Mouse (Mus musculus) forebrain, embryonic 14.5 days (tissue): ENCODE measurements around the gene Zfp316. TPM values are rescaled to one million over a fixed set of nuclear protein-coding genes. Genes with fewer than 3 reads are reported as not detected.

ENCODE experiments used
- ATAC-seq: fragments of 200-750 bp; cut with Nextera tagmentation; 2 replicates; pipeline ENCODE4 v1.8.0; 2017; ENCODE audit warnings: mild to moderate bottlenecking, moderate library complexity
- DNase-seq: peaks from one replicate; pipeline ENCODE4 v3.0.0-alpha.2; 2015; ENCODE audit warnings: low spot score
- H3K27ac ChIP-seq: fragments of 300-500 bp; sonication (generic); 2 replicates; pipeline ENCODE4 v1.5.1; 2014; ENCODE audit warnings: low read depth, mild to moderate bottlenecking, control low read depth, low read length, moderate library complexity
- H3K27me3 ChIP-seq: fragments of 300-500 bp; sonication (generic); replicated peaks from 2 replicates; pipeline ENCODE4 v1.6.1; 2014; ENCODE audit warnings: low read length, control low read depth, mixed read lengths; ENCODE audit not compliant: control insufficient read depth, insufficient read depth
- H3K36me3 ChIP-seq: fragments of 300-500 bp; sonication (generic); 2 replicates; pipeline ENCODE4 v1.6.1; 2014; ENCODE audit warnings: low read length, control low read depth; ENCODE audit not compliant: control insufficient read depth, insufficient read depth
- H3K4me1 ChIP-seq: fragments of 300-500 bp; sonication (generic); 2 replicates; pipeline ENCODE4 v1.6.1; 2014; ENCODE audit warnings: antibody characterized with exemption, low read length, control low read depth; ENCODE audit not compliant: control insufficient read depth, insufficient read depth
- H3K4me2 ChIP-seq: fragments of 300-500 bp; sonication (generic); 2 replicates; pipeline ENCODE4 v1.6.1; 2014; ENCODE audit warnings: mild to moderate bottlenecking, control low read depth, low read length
- H3K4me3 ChIP-seq: fragments of 300-500 bp; sonication (generic); 2 replicates; pipeline ENCODE4 v1.5.1; 2014; ENCODE audit warnings: low read depth, low read length, control low read depth
- H3K9ac ChIP-seq: fragments of 300-500 bp; sonication (generic); 2 replicates; pipeline ENCODE4 v1.6.1; 2014; ENCODE audit warnings: mild to moderate bottlenecking, low read length, control low read depth, moderate library complexity
- H3K9me3 ChIP-seq: fragments of 300-500 bp; sonication (generic); replicated peaks from 2 replicates; pipeline ENCODE4 v1.6.1; 2016; ENCODE audit warnings: low read length, control low read depth, mixed read lengths; ENCODE audit not compliant: control insufficient read depth
- WGBS: fragments of 180-500 bp; shearing (Covaris S2); extraction: QIAGEN DNeasy Blood & Tissue Kit; methylation state at CpG from one replicate; pipeline ENCODE4 v1.1.7; 2014; 5-methylcytosine and 5-hydroxymethylcytosine counted together
- polyA plus RNA-seq: library from polyadenylated mRNA; unstranded; fragments of >200 nt; fragmentation: Nextera tagmentation; extraction: Ambion mirVana; gene quantifications from 2 replicates; pipeline ENCODE4 v1.2.1, GENCODE M21; 2014

Zfp316 gene
- 3.3 and 3.7 TPM in 2 replicates for polyA plus RNA-seq

- peak; percentile 89 for ATAC-seq
- under 1% methylated on average over 69 of the region's 79 CpGs for WGBS
Observed at GRCm38 (mm10) chr5:143269363-143270150, at the start of gene Zfp316. Gene Zfp316, minus strand, starts transcription at chr5:143270022.

GRCm38 (mm10) chr5:143317288-143317610 is 47.4 kb upstream of the Zfp316 start:
- peaks cover 8% of the 10 kb centered on the region for H3K4me1 ChIP-seq
- H3K36me3 ChIP-seq: peaks cover 71% of the 10 kb centered on the region
- H3K27ac ChIP-seq: no peak overlapping the region
- H3K27me3 ChIP-seq: no peaks in the 10 kb centered on the region
- DNase-seq (no peak), ATAC-seq (no peak)
- no peaks in the 10 kb centered on the region for H3K9me3 ChIP-seq
- no peak overlapping the region for H3K4me2 ChIP-seq
- H3K4me3 ChIP-seq: no peak overlapping the region
- no peak overlapping the region for H3K9ac ChIP-seq
- 86% methylated on average over 8 of the region's 8 CpGs for WGBS

More at GRCm38 (mm10) chr5:143269363-143270150, at the start of gene Zfp316:
- Histone ChIP-seq H3K4me3 (peak within 1 kb of the TSS; percentile 98), H3K27ac (peak within 1 kb of the TSS; percentile 79), H3K9me3 (no peaks in the 10 kb centered on the region), H3K4me2 (peak within 1 kb of the TSS; percentile 84), H3K36me3 (peaks cover 3% of the 10 kb centered on the region), H3K9ac (peak within 1 kb of the TSS; percentile 95), H3K4me1 (peaks cover 14% of the 10 kb centered on the region), H3K27me3 (no peaks in the 10 kb centered on the region)
- peak; percentile 78 for DNase-seq

- ATAC-seq: no peak
- 88% methylated on average over 5 of the region's 5 CpGs for WGBS
Observed at GRCm38 (mm10) chr5:143316605-143317287, 46.9 kb upstream of the Zfp316 start.

GRCm38 (mm10) chr5:143315514-143315888 is 45.7 kb upstream of the Zfp316 start:
- whole genome bisulfite sequencing: 12% methylated on average over 8 of the region's 8 CpGs
- ATAC-seq (no peak; the same call in 1 of the 2 replicates), DNase-seq (no peak)
- no peak overlapping the region for H3K27ac ChIP-seq
- H3K27me3 ChIP-seq: no peaks in the 10 kb centered on the region
- H3K4me1 ChIP-seq: peaks cover 8% of the 10 kb centered on the region
- H3K9ac ChIP-seq: peak overlapping the region; percentile 96
- H3K9me3 ChIP-seq: no peaks in the 10 kb centered on the region
- H3K36me3 ChIP-seq: peaks cover 72% of the 10 kb centered on the region
- H3K4me3 ChIP-seq: peak overlapping the region; percentile 87
- peak overlapping the region; percentile 84 for H3K4me2 ChIP-seq

More at GRCm38 (mm10) chr5:143316605-143317287, 46.9 kb upstream of the Zfp316 start:
- peaks cover 8% of the 10 kb centered on the region for H3K4me1 ChIP-seq
- H3K9me3 ChIP-seq: no peaks in the 10 kb centered on the region
- H3K36me3 ChIP-seq: peaks cover 71% of the 10 kb centered on the region
- H3K9ac ChIP-seq: no peak overlapping the region
- H3K27ac ChIP-seq: no peak overlapping the region
- no peaks in the 10 kb centered on the region for H3K27me3 ChIP-seq
- H3K4me2 ChIP-seq: no peak overlapping the region
- DNase-seq: no peak
- no peak overlapping the region for H3K4me3 ChIP-seq

GRCm38 (mm10) chr5:143314730-143315513 is 45.1 kb upstream of the Zfp316 start, which contains the start of gene E130309D02Rik:
Gene E130309D02Rik, minus strand, starts transcription at chr5:143315360.
- peak; percentile 85 for ATAC-seq
- Histone ChIP-seq H3K4me3 (peak within 1 kb of the TSS; percentile 87), H3K4me2 (peak within 1 kb of the TSS; percentile 84), H3K27me3 (no peaks in the 10 kb centered on the region), H3K9ac (peak within 1 kb of the TSS; percentile 96), H3K27ac (peak within 1 kb of the TSS; percentile 96), H3K9me3 (no peaks in the 10 kb centered on the region), H3K36me3 (peaks cover 72% of the 10 kb centered on the region), H3K4me1 (peaks cover 8% of the 10 kb centered on the region)
- under 1% methylated on average over 75 of the region's 101 CpGs for WGBS
- peak; percentile 87 for DNase-seq

GRCm38 (mm10) chr5:143314183-143314729 is 44.4 kb upstream of the Zfp316 start:
- ATAC-seq (peak; percentile 16; the same call in 1 of the 2 replicates), DNase-seq (peak; percentile 63)
- under 1% methylated on average over 16 of the region's 16 CpGs for WGBS
- Histone ChIP-seq H3K4me3 (peak overlapping the region; percentile 87), H3K9me3 (no peaks in the 10 kb centered on the region), H3K27ac (peak overlapping the region; percentile 96), H3K9ac (peak overlapping the region; percentile 96), H3K36me3 (peaks cover 73% of the 10 kb centered on the region), H3K4me1 (peaks cover 8% of the 10 kb centered on the region), H3K4me2 (peak overlapping the region; percentile 84), H3K27me3 (no peaks in the 10 kb centered on the region)

- Histone ChIP-seq H3K36me3 (peaks cover 73% of the 10 kb centered on the region), H3K9ac (no peak overlapping the region), H3K27me3 (no peaks in the 10 kb centered on the region), H3K9me3 (no peaks in the 10 kb centered on the region), H3K4me2 (no peak overlapping the region), H3K4me3 (no peak overlapping the region), H3K4me1 (peaks cover 8% of the 10 kb centered on the region), H3K27ac (no peak overlapping the region)
- WGBS: 67% methylated on average over 8 of the region's 8 CpGs
- peak; percentile 81 for DNase-seq
- no peak for ATAC-seq
Observed at GRCm38 (mm10) chr5:143311886-143312285, 42.1 kb upstream of the Zfp316 start.

GRCm38 (mm10) chr5:143309916-143310315 is 40.1 kb upstream of the Zfp316 start:
- no peak overlapping the region for H3K4me2 ChIP-seq
- no peaks in the 10 kb centered on the region for H3K9me3 ChIP-seq
- DNase-seq: no peak
- H3K4me3 ChIP-seq: no peak overlapping the region
- no peak for ATAC-seq
- peaks cover 80% of the 10 kb centered on the region for H3K36me3 ChIP-seq
- 98% methylated on average over 7 of the region's 7 CpGs for WGBS
- H3K27me3 ChIP-seq: no peaks in the 10 kb centered on the region
- H3K4me1 ChIP-seq: peaks cover 8% of the 10 kb centered on the region
- no peak overlapping the region for H3K9ac ChIP-seq
- no peak overlapping the region for H3K27ac ChIP-seq
